Mouse (Mus musculus): ENCODE data around the gene 4933428G20Rik.
A peak's percentile ranks its signal among the peaks of the same experiment; 100 is the strongest.

The 4933428G20Rik gene

DNA sequence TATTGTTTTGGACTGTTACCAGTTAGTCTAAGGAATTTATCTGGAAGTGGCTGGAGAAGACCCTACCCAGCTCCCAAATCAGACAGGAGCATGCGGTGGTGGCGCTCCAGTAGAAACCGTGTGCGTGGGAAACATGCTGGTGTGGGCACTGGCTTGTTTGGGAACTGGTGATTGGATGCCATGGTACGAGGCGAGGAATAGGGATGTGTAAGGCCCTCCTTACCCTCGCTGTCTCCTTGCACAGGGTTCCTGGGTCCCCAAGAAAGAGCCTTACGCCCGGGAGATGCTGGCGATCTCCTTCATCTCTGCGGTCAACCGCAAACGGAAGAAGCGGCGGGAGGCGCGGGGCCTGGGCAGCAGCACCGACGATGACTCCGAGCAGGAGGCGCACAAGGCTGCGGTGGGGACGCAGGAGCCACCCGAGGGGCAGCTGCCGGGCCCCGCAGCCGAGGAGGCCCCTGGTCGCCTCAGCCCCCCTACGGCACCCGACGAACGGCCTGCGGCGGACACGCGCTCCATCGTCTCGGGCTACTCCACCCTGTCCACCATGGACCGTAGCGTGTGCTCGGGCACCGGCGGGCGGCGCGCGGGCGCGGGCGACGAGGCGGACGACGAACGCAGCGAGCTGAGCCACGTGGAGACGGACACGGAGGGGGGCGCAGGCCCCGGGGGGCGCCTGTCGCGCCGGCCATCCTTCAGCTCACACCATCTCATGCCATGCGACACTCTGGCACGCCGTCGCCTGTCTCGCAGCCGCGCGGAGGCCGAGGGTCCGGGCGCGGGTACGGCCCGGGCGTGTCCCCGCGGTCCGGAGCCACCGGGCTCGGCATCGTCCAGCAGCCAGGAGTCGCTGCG, at the start of gene 4933428G20Rik:
Gene 4933428G20Rik, minus strand, starts transcription at position 476 of the 855 bp plus-strand sequence.
- DNase-seq (ENCODE audit: low spot score), result no peak

GRCm38 (mm10) chr11:97548757-97549156, 48.6 kb upstream of the 4933428G20Rik start:
- DNase-seq (ENCODE audit: low spot score), result no peak

- DNase-seq (ENCODE audit: low spot score), result no peak
Measured at GRCm38 (mm10) chr11:97547957-97548706, 48.0 kb upstream of the 4933428G20Rik start.

GRCm38 (mm10) chr11:97546804-97547411, 46.8 kb upstream of the 4933428G20Rik start:
- DNase-seq (ENCODE audit: low spot score), result peak; percentile 58

- DNase-seq (ENCODE audit: low spot score), result no peak
Measured at GRCm38 (mm10) chr11:97545808-97546560, 45.8 kb upstream of the 4933428G20Rik start.

DNA sequence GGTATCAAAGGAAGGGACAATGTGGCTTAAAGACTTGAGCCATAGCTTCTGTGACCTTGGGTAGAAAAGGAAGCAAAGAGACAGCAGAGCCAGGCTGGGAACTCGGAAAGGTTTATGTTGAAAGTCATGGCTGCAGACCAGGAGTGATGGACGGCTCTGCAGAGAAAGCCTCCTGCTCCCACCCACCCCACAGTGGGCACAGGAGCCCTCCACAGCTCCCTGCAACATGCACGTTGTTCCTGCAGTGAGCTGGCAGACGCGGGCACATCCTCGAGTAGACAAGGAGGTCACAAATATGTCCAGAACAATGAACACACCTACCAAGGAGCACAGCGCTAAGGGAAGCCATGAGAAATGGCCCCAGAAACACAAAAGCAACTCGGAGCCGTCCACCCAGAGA, 43.7 kb upstream of the 4933428G20Rik start:
- DNase-seq (ENCODE audit: low spot score), result no peak

GRCm38 (mm10) chr11:97543181-97543733, 43.1 kb upstream of the 4933428G20Rik start:
- DNase-seq (ENCODE audit: low spot score), result peak; percentile 90

DNA sequence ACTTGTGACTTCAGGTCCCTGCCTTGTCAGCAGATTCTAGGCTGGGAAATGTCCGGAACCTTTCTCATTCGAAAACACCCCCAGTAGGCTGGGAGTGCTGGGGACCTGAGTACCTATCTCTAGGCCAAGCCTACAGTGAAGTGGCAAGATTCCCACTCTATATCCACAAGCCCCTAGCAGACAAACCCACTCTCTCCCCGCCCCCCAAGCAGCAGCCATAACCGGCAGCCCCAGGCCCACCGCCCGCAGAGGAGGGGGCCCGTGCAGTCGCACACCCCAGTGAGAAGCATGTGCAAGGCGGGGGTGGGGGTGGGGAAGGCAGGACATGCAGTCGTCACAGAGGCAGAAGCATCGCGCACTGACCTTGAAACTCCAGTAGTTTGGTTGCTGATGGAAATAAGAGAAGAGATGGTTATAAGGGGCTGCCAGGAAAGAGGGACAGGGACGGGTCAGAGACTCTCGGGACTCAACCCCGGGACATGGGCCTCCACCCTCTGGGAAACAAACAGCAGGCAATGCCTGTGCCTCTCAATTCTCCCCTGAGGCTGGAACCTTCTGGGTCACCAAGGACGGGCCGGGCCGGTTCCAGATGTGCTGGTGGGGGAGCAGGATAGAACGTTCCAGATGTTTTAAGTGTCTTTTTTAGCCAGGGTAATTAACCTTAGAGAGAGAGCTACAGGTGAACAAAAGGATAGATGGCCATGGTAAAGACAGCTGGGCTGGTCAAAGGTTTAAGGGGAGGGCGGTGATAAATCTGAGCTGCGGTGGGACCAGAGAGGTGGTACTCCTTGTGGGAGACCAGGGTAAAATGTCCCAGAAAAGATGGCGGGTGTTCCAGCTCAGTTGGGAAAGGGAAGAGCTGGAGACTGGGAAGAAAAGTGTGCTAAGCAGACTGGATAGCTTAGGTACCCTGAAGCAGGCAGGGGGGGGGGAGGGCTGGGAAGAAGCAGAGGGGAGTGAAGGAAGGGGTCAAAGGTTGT, 42.3 kb upstream of the 4933428G20Rik start:
- DNase-seq (ENCODE audit: low spot score), result no peak

GRCm38 (mm10) chr11:97540604-97541003, 40.5 kb upstream of the 4933428G20Rik start:
- DNase-seq (ENCODE audit: low spot score), result peak; percentile 64

DNA sequence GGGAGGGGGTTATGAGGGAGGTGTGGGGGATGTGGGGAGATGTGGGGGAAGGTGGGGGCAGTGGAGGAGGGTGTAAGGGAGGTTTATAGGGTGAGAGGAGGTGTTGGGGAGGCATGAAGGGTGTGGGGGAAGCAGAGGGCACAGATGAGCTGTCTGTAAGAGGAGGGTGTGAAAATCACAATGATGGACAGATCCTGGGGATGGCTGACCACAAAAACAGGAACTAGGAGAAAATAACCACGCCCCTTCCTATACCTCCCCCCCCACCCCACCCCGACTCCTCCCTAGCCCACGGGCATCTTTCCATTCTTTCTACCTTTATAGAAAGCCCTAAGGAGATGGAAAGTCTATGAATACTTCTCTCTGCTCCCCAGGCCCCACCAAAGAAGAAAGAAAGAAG, 40.0 kb upstream of the 4933428G20Rik start:
- no peak for DNase-seq (ENCODE audit: low spot score)

DNA sequence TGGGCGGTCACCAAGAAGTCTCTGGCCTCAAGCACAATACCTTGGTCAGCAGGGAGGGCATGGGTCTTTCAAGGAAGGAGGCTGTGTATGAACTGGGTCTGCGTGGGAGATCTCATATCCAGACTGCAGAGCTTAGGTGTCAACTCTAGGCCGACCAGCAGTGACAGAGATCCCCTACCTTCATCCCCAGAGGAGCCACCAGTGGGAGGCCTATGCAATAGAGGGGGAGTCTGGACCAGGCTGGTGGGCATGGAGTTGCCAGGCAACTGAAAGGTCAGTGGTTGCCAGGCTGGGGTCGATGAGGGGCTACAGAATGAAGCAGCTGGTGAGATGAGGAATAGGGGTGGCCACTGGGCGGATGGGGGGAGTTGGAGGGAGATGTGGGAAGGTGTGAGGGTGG, 39.5 kb upstream of the 4933428G20Rik start:
- no peak for DNase-seq (ENCODE audit: low spot score)

- peak; percentile 40 for DNase-seq (ENCODE audit: low spot score)
Measured at GRCm38 (mm10) chr11:97537580-97538089, 37.5 kb upstream of the 4933428G20Rik start.

GRCm38 (mm10) chr11:97536835-97537579, 36.9 kb upstream of the 4933428G20Rik start:
- DNase-seq (ENCODE audit: low spot score), result peak; percentile 80

- DNase-seq (ENCODE audit: low spot score), result no peak
Measured at GRCm38 (mm10) chr11:97536083-97536747, 36.1 kb upstream of the 4933428G20Rik start.

DNA sequence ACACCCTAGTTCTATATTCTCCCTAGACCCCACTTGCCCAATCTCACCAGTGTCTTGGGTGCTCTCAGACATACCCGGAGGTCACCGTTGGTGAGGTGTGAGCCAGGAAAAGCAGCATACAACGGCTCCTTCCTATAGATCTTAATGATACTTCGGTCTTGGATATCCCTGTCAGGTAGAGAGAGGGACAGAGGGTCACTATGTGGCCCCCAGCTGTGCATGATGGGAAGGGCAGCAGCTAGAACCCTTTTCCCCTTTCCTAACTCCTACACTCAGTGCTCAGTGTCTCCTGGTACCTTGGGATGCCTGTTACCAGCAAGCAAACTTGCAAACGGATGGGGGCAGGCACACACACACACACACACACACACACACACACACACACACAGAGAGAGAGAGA, 35.5 kb upstream of the 4933428G20Rik start:
- no peak for DNase-seq (ENCODE audit: low spot score)

GRCm38 (mm10) chr11:97535308-97535630, 35.1 kb upstream of the 4933428G20Rik start:
- no peak for DNase-seq (ENCODE audit: low spot score)

DNA sequence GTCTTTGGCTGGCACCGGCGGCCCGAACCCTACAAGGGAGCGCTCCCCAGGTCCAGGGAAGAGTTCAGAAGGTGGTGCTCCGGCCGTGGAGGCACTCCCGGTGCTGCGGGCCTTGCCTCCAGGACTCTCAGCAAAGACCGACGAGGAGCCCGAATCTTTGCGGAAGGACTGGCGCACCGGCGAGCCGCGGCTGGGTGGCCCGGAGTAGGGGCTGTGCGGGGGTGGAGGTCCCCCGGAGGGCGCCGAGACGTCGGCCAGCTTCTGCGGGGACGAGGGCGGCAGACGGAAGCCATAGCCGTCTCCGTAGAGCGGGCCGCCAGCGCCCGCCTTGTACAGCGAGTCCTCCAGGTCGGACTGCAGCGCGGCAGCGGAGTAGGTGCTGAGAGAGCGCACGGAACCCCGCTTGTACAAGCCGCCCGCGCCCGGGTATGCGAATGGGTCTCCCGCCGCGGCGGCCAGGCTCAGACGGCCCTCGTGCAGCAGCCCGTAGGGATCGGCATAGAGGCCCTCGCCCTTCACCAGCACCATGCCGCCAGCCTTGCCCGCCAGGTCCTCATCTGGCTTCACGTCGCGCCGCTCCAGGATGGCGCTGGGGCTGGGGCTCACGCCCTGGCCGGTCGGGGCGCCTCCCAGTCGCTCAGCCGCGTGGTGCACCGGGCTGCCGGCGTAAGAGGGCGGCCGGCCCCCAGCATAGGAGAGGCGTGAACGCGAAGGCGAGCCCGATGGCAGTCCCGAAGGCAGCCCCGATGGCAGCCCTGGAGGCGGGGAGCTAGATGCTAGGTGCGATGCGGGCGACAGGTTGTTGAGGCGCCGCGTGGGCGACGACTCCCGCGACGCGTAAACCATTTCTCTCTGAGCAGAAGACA, 34.5 kb upstream of the 4933428G20Rik start:
- DNase-seq (ENCODE audit: low spot score), result no peak

DNA sequence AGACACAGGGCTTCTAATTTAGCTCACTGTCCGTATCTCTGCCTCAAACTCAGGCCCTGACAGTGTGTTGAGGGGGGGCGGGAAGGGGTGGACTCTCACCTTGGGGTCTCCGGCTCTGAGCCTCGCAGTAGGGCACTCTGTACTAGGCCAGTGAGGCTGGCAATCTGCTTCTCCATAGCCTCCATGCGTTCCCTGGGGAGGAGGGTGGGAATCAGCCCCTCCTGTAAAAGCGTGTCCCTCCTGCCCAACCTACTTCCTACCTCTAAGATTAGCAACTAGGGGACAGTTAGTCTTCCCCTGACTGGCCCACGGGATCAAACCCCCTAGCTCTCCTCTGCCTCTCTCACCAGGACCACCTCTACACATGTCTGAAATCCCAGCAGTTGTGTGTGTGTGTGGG, 33.5 kb upstream of the 4933428G20Rik start:
- no peak for DNase-seq (ENCODE audit: low spot score)

All from MN1 (cell line).